Mouse (Mus musculus): Measurements from ENCODE around the gene Tmem139. TPM values are rescaled to one million over a fixed set of nuclear protein-coding genes. Genes with fewer than 3 reads are reported as not detected.
A peak's percentile ranks its signal among the peaks of the same experiment; 100 is the strongest.

Tmem139 gene
- polyA plus RNA-seq, 1 experiment, result 7.2 TPM

DNA sequence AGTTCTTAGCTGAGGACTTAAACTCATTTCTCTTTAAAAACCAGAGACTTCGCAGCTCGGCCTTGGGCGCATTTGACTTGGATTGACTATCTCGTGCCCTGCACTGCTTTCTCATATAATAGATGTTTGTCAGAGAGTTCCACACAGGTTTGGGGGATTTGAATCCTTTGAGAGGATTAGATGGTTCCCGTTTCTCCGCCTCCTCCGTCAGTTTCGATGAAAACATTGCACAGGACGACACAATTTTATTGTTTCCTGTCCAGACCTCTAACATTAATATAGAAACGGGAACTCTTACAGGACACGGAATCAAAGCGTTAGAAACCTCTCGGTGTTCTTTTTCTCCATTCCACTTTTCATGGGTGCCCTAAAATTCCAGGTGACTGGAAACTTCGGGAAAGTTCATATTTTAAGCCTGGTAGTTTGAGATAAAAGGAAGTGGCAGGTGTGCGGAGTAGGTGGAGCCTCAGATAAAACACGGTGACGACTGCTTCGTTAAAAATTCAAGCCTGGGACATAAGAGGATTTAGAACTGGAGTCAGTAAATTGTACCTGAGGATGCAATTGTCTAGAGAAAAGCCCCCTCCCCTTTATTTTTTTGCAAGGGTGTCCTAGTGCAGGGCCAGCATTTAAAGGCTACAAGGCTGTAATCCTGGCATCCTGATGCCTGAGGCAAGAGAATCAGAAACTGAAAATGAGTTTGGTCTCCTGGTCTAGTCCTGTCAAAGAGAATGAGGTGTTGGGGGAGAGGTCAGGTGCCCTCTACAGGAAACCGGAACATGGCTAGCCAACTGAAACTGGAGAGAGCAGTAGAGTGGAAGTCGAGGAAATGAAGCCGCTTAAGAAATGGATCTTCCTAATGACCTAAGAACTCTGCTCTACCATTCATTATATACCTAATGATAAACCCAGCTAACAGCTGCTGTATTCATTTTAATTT is 3.9 kb downstream of the Tmem139 start:
- H3K4me1 ChIP-seq (ENCODE audit: control insufficient read depth, insufficient read depth, low read length), result no peaks in the 10 kb centered on the region; the same call in 1 of the 2 replicates
- DNase-seq, result peak; percentile 17
- H3K4me3 ChIP-seq (replicated peaks; ENCODE audit: extremely low read depth, low read depth, low read length), result peak overlapping the region; percentile 73
- WGBS, result under 1% methylated on average over 21 of the region's 21 CpGs
- TF ChIP-seq POLR2A (IDR thresholded peaks at IDR 0.05; ENCODE audit: borderline replicate concordance, extremely low read depth, low read depth, low read length), result no peak
- TF ChIP-seq CTCF (IDR thresholded peaks at IDR 0.05; ENCODE audit: insufficient read depth, low read length), result no peak

DNA sequence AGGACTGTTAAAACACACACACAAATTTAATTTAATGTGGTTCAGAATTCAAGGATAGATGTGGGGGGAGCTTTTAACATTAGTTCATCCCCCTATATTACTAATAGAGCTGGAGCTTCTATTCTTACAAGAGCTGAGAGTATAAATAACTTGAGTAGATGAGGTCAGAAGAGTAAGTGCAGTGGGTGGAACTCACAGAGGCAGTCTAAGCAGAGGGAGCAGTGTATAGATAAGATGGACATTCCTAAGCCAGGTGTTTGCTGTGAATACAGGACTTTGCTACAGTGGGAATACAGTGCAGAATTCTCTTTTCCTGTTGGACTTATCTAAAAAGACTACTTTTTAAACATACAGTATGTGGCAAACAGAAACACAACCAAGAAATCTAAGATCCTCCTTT is 9.0 kb downstream of the Tmem139 start:
- no peak for TF ChIP-seq POLR2A (IDR thresholded peaks at IDR 0.05; ENCODE audit: borderline replicate concordance, extremely low read depth, low read depth, low read length)
- TF ChIP-seq CTCF (IDR thresholded peaks at IDR 0.05; ENCODE audit: insufficient read depth, low read length), result no peak
- no peak overlapping the region for H3K4me3 ChIP-seq (replicated peaks; ENCODE audit: extremely low read depth, low read depth, low read length)

DNA sequence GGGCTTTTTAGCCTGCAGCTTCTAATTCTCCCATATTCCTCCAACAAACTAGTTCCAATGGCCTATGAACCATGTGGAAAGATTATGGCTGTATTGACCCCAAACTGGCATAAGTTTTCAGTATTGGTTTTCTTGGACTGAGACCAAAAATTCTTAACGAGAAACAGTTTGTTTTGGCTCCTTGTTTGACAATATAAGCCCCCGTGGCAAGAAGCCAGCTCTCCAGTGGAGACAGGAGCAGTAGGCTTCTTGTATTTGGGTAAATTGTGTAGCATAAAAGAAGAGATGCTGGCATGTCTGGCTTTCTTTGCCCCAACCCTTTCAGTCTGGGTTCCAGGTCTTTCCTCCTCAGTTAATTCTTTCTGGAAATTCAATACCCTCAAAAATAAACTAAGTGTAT is 14.4 kb downstream of the Tmem139 start:
- H3K4me1 ChIP-seq (ENCODE audit: control insufficient read depth, insufficient read depth, low read length), result no peaks in the 10 kb centered on the region
- TF ChIP-seq CTCF (IDR thresholded peaks at IDR 0.05; ENCODE audit: insufficient read depth, low read length), result no peak
- no peak for TF ChIP-seq POLR2A (IDR thresholded peaks at IDR 0.05; ENCODE audit: borderline replicate concordance, extremely low read depth, low read depth, low read length)
- no peak for DNase-seq
- no peak overlapping the region for H3K4me3 ChIP-seq (replicated peaks; ENCODE audit: extremely low read depth, low read depth, low read length)
- whole genome bisulfite sequencing, result 46% methylated on average over 2 of the region's 2 CpGs

More for the DNA sequence above, 9.0 kb downstream of the Tmem139 start:
- H3K4me1 ChIP-seq (ENCODE audit: control insufficient read depth, insufficient read depth, low read length), result no peaks in the 10 kb centered on the region; the same call in 1 of the 2 replicates
- no peak for DNase-seq

DNA sequence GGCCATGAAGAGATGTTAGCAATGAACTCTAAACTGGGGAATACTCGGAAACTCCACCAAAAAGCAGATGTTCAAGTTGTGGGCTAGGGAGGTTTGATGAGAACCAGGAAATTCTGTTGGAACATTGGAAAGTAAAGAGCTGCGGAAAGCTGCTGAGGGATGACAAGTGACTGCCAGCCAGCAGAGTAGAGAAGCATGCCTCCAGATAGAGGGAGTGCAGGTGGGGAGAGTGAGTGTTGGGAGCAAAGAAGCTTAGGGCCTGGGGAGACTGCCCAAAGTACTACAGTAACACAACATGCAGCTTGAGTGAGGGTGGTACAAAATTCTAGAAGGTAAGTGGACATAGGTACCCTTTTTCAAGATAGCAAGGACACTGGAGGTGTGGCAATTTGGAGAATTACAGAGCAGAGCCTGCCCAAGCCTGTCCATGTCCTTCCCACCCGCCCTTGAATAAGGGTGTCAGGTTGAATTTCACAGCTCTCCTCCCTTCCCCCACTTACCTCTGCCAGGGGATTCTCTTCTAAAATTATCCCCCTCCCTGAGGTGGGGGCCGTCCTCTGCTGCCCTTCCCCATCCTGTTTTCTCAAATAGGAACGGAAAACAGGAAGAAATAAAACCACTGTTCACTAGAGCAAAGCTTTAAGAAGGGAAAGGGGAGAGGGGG is 21.2 kb downstream of the Tmem139 start:
- WGBS, result 65% methylated on average over 5 of the region's 5 CpGs
- Histone ChIP-seq H3K4me3 (replicated peaks; ENCODE audit: extremely low read depth, low read depth, low read length) (no peak overlapping the region), H3K4me1 (ENCODE audit: control insufficient read depth, insufficient read depth, low read length) (no peaks in the 10 kb centered on the region)
- no peak for DNase-seq
- TF ChIP-seq CTCF (IDR thresholded peaks at IDR 0.05; ENCODE audit: insufficient read depth, low read length), result no peak
- TF ChIP-seq POLR2A (IDR thresholded peaks at IDR 0.05; ENCODE audit: borderline replicate concordance, extremely low read depth, low read depth, low read length), result no peak

DNA sequence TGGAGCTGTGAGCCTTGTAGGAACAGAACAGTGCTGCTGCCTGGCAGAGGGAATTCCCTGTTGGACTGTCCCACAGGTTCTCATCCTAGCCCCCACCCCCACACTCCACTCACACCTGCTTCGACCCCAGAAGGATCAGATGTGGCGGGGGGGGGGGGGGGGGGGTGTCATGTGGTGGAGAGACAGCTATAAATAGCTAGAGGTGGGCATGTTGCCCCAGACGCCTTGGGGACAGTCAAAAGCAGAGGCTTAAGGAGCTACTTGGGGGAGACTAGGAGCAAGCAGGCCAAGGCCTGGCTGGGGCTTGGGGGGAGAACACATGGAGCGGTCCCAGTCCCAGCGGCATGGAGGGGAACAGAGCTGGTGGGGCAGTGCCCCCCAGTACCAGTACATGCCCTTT is 24.7 kb downstream of the Tmem139 start, which contains the start of gene Clcn1:
TSS of gene Clcn1 (plus strand) at position 238 of the 400 bp plus-strand sequence.
- Histone ChIP-seq H3K4me1 (ENCODE audit: control insufficient read depth, insufficient read depth, low read length) (no peaks in the 10 kb centered on the region), H3K4me3 (replicated peaks; ENCODE audit: extremely low read depth, low read depth, low read length) (no peak within 1 kb of the TSS)
- 70% methylated on average over 5 of the region's 5 CpGs for WGBS
- DNase-seq, result no peak
- TF ChIP-seq CTCF (IDR thresholded peaks at IDR 0.05; ENCODE audit: insufficient read depth, low read length) (no peak), POLR2A (IDR thresholded peaks at IDR 0.05; ENCODE audit: borderline replicate concordance, extremely low read depth, low read depth, low read length) (no peak)

DNA sequence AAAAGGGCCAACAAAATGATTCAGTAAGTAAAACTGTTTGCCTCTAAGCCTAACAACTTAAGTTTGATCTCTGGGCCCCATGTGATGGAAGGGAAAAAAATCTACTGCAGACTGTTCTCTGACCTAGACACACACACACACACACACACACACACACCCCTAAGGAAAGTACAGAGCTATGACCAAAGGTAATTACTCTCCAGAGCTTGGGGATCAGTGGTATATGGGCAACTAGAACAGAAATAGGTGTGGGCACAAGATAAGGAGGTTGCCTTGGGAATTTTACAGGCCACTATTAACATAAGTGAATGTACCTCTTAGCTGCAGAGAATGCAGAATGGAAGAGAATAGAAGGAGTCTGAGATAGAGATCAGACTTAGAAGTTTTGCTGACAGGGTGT is 25.8 kb downstream of the Tmem139 start:
- TF ChIP-seq POLR2A (IDR thresholded peaks at IDR 0.05; ENCODE audit: borderline replicate concordance, extremely low read depth, low read depth, low read length) (no peak), CTCF (IDR thresholded peaks at IDR 0.05; ENCODE audit: insufficient read depth, low read length) (no peak)
- Histone ChIP-seq H3K4me3 (replicated peaks; ENCODE audit: extremely low read depth, low read depth, low read length) (no peak overlapping the region), H3K4me1 (ENCODE audit: control insufficient read depth, insufficient read depth, low read length) (no peaks in the 10 kb centered on the region)
- DNase-seq, result no peak

DNA sequence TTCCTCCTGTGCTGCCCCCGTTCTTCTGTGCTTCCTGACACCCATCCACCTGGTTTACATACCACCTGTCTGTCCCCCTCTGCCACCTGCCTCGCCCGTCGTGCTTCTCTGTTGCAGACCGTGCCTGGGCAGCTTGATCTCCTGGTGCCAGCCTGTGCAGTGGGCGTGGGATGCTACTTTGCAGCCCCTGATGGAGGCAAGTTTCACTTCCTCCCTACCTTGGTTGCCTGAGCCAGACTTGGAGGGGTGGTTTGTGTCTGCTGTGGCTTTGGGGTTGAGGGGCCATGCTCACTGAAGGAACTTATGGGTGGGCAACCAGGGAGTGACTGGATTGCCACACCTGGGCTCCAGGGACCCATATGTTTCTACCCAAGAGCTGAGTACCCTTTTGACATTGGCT is 31.6 kb downstream of the Tmem139 start:
- no peaks in the 10 kb centered on the region for H3K4me1 ChIP-seq (ENCODE audit: control insufficient read depth, insufficient read depth, low read length)
- TF ChIP-seq CTCF (IDR thresholded peaks at IDR 0.05; ENCODE audit: insufficient read depth, low read length), result no peak
- WGBS, result 73% methylated on average over 6 of the region's 6 CpGs
- DNase-seq, result no peak
- H3K4me3 ChIP-seq (replicated peaks; ENCODE audit: extremely low read depth, low read depth, low read length), result no peak overlapping the region

DNA sequence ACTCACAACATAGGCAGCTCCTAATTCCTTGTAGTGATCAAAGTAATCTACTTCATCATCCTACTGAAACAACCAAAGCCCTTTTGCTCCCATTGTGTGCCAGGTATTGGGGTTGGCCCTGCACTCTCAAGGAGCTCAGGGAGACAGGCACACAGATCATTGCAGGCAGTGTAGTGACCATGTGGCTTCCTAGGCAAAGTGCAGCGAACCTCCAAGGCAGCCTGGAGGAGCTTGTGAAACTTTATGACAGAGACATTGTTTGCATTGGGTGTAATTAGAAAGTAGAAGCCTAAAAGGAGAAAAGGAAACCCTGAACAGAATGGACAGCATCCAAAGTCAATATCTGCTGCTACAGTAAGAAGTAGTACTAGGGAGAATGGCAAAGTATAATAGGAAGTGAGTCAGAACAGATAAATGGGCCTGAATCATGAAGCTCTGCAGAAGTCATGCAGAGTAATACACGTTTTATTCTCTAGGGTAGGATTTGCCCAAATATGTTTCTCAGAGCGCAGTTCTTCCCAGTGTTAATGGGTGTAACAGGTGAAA is 33.9 kb downstream of the Tmem139 start:
- 57% methylated on average over 3 of the region's 3 CpGs for WGBS
- no peak for DNase-seq
- Histone ChIP-seq H3K4me3 (replicated peaks; ENCODE audit: extremely low read depth, low read depth, low read length) (no peak overlapping the region), H3K4me1 (ENCODE audit: control insufficient read depth, insufficient read depth, low read length) (no peaks in the 10 kb centered on the region)
- TF ChIP-seq POLR2A (IDR thresholded peaks at IDR 0.05; ENCODE audit: borderline replicate concordance, extremely low read depth, low read depth, low read length) (no peak), CTCF (IDR thresholded peaks at IDR 0.05; ENCODE audit: insufficient read depth, low read length) (no peak)

DNA sequence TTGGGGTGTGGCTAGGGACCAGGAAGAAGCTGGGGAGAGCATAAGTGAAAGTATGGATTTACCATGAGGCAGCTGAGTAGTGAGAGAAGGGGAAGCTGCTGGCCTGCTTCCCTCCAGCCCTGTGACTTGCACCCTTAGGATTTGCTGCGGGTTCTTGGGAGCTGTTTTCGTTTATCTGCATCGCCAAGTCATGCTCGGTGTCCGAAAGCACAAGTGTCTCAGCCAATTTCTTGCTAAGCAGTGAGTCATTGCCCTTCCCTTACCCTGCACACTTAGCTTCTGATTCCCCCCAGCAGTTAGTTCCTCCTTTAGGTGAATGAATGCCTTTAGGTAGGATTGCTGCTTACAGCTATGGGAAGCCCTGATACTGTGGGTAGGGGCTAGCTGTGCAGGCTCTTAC is 37.6 kb downstream of the Tmem139 start:
- 88% methylated on average over 5 of the region's 5 CpGs for WGBS
- TF ChIP-seq CTCF (IDR thresholded peaks at IDR 0.05; ENCODE audit: insufficient read depth, low read length), result no peak
- TF ChIP-seq POLR2A (IDR thresholded peaks at IDR 0.05; ENCODE audit: borderline replicate concordance, extremely low read depth, low read depth, low read length), result no peak
- Histone ChIP-seq H3K4me1 (ENCODE audit: control insufficient read depth, insufficient read depth, low read length) (no peaks in the 10 kb centered on the region), H3K4me3 (replicated peaks; ENCODE audit: extremely low read depth, low read depth, low read length) (no peak overlapping the region)
- no peak for DNase-seq

Data from lung, adult 2 months (tissue).